Mouse (Mus musculus): Measurements from ENCODE around the gene Mrps34. TPM values are rescaled to one million over a fixed set of nuclear protein-coding genes. Genes with fewer than 3 reads are reported as not detected.

Mrps34 gene
- 94.6 and 120 TPM in 2 replicates for polyA plus RNA-seq (2012; rRNA removed)

DNA sequence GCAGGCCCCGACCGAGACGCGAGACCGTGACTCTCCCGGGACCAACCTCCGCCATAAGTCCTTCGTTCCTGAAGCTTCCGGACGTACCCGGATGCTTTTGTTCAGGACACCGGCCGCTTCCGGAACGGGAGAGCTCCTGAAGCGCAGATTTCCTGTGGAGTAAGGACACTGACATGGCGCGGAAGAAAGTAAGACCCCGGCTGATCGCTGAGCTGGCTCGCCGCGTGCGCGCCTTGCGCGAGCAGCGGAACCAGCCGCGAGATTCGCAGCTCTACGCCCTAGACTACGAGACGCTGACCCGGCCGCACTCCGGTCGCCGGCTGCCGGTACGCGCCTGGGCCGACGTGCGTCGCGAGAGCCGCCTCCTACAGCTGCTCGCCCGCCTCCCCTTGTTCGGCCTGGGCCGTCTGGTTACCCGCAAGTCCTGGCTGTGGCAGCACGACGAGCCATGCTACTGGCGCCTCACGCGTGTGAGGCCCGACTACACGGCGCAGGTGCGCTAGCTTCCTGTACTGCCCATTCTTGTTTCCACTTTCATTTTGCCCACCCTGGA lies at the start of gene Mrps34, which contains the start of gene Eme2:
Gene Mrps34 (plus strand): TSS at position 122 of the 553 bp plus-strand sequence.
Gene Eme2 (minus strand): TSS at position 93 of the 553 bp plus-strand sequence.
- peak; percentile 96 for DNase-seq (ENCODE audit: low read depth)
- TF ChIP-seq CTCF (IDR thresholded peaks at IDR 0.05; ENCODE audit: borderline replicate concordance, extremely low read depth, insufficient read depth, insufficient read length) (no peak), POLR2A (IDR thresholded peaks at IDR 0.05; ENCODE audit: borderline replicate concordance, extremely low read depth, insufficient read depth, insufficient read length, poor library complexity, severe bottlenecking) (peak; percentile 26; the same call in 1 of the 2 replicates)

GRCm38 (mm10) chr17:24847386-24847785 lies 47.5 kb upstream of the Mrps34 start:
- TF ChIP-seq CTCF (IDR thresholded peaks at IDR 0.05; ENCODE audit: borderline replicate concordance, extremely low read depth, insufficient read depth, insufficient read length) (no peak), POLR2A (IDR thresholded peaks at IDR 0.05; ENCODE audit: borderline replicate concordance, extremely low read depth, insufficient read depth, insufficient read length, poor library complexity, severe bottlenecking) (no peak)
- DNase-seq (ENCODE audit: low read depth): no peak

DNA sequence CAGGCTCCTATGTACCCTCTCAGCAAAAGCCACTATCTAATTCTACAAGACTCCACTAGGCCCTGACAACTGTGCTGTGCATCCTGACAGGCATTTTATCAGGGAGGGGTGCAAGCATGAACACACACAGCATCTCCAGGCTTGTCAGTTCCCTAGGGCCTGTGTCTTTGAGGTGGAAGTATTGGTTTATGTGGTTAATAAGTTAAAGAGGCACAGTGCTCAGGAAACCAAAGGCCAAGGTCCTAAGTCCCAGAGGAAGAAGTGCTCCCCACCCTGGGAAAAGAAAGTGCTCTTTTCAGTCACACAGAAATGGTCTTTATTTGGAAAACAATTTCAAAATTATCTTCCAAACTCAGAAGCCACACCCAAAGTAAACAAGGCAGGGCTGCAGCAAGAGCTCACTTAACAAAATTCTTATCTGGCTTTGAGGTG lies 46.3 kb upstream of the Mrps34 start:
- no peak for TF ChIP-seq CTCF (IDR thresholded peaks at IDR 0.05; ENCODE audit: borderline replicate concordance, extremely low read depth, insufficient read depth, insufficient read length)
- no peak for TF ChIP-seq POLR2A (IDR thresholded peaks at IDR 0.05; ENCODE audit: borderline replicate concordance, extremely low read depth, insufficient read depth, insufficient read length, poor library complexity, severe bottlenecking)
- no peak for DNase-seq (ENCODE audit: low read depth)

GRCm38 (mm10) chr17:24849733-24850064 lies 45.2 kb upstream of the Mrps34 start:
- DNase-seq (ENCODE audit: low read depth): no peak
- TF ChIP-seq POLR2A (IDR thresholded peaks at IDR 0.05; ENCODE audit: borderline replicate concordance, extremely low read depth, insufficient read depth, insufficient read length, poor library complexity, severe bottlenecking) (no peak), CTCF (IDR thresholded peaks at IDR 0.05; ENCODE audit: borderline replicate concordance, extremely low read depth, insufficient read depth, insufficient read length) (peak; percentile 41; the same call in 1 of the 2 replicates)

DNA sequence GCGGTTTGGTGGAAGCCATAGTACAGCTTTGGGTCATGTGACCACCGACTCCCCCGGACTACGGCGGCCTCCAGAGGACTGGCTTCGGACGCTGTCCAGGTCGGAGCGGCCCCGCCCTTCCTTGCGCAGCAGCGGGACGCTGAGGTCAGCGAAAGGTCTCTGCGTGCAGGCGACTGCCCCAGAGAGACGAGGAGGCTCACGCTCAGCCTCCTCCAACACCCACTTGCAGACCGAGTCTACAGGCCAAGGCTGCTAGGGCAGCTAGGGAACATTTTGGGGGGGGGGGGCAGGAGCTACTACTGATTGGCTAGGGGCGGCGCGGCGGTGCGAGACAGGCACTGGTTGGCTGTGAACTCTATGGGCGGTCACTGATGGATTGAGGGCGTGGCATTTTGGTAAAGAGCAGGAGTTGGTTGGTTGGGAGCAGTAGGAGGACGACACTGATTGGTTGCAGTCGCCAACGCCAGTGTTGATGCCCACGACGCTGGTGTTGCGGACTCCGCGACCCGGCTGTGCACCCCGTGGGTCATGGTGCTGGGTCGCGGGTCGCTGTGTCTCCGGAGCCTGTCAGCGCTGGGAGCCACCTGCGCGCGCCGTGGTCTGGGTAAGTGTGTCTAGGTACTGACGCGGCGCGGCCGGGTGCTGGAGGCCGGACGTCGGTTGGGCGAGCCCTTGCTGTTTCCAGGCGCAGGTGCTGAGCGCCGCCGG lies 44.7 kb upstream of the Mrps34 start, which contains the start of gene Fahd1:
Gene Fahd1 (minus strand): TSS at position 300 of the 708 bp plus-strand sequence.
- peak; percentile 99 for DNase-seq (ENCODE audit: low read depth)
- peak; percentile 42; the same call in 1 of the 2 replicates for TF ChIP-seq POLR2A (IDR thresholded peaks at IDR 0.05; ENCODE audit: borderline replicate concordance, extremely low read depth, insufficient read depth, insufficient read length, poor library complexity, severe bottlenecking)
- no peak for TF ChIP-seq CTCF (IDR thresholded peaks at IDR 0.05; ENCODE audit: borderline replicate concordance, extremely low read depth, insufficient read depth, insufficient read length)

- DNase-seq (ENCODE audit: low read depth): no peak
Observed at GRCm38 (mm10) chr17:24850773-24851127, 44.2 kb upstream of the Mrps34 start.

DNA sequence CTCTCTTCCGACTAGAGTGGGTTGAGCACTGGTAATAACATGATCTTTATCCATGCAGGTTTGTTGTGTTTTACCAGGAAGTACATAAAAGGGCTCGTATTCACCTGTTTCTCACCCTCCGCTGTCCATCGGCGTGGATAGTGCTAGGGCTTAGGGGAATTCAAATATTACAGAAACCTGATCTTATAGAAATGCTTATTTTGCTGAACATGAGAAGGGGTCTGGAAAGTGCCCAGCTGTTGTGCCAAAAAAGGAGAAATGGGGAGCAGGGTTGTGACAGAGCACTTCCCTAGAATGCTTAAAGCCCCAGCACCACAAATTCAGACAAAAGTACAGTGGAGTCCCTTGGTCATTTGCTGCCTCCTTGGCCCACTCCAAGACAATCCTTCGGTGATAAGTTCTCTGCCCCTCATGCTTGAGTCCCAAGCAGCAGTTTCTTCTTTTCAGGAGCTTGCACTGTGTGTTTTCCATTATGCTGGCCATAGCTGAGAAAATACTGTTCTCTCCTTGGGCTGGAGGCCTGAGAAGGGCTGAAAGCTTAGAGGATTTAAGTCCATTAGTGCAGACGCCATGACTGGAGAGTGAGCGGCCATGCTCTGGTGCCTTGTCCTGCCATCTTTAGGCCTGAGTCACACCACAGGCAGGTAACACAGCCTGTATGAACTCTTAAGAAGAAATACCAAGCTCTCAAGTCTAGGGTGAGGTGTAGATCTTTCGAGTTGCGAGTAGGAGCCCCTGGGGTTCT lies 43.4 kb upstream of the Mrps34 start:
- TF ChIP-seq CTCF (IDR thresholded peaks at IDR 0.05; ENCODE audit: borderline replicate concordance, extremely low read depth, insufficient read depth, insufficient read length): no peak
- TF ChIP-seq POLR2A (IDR thresholded peaks at IDR 0.05; ENCODE audit: borderline replicate concordance, extremely low read depth, insufficient read depth, insufficient read length, poor library complexity, severe bottlenecking): no peak
- no peak for DNase-seq (ENCODE audit: low read depth)

More at GRCm38 (mm10) chr17:24850773-24851127, 44.2 kb upstream of the Mrps34 start:
- TF ChIP-seq POLR2A (IDR thresholded peaks at IDR 0.05; ENCODE audit: borderline replicate concordance, extremely low read depth, insufficient read depth, insufficient read length, poor library complexity, severe bottlenecking): no peak
- TF ChIP-seq CTCF (IDR thresholded peaks at IDR 0.05; ENCODE audit: borderline replicate concordance, extremely low read depth, insufficient read depth, insufficient read length): no peak

GRCm38 (mm10) chr17:24855838-24856464 lies 39.0 kb upstream of the Mrps34 start:
- no peak for DNase-seq (ENCODE audit: low read depth)
- TF ChIP-seq POLR2A (IDR thresholded peaks at IDR 0.05; ENCODE audit: borderline replicate concordance, extremely low read depth, insufficient read depth, insufficient read length, poor library complexity, severe bottlenecking): no peak
- TF ChIP-seq CTCF (IDR thresholded peaks at IDR 0.05; ENCODE audit: borderline replicate concordance, extremely low read depth, insufficient read depth, insufficient read length): no peak

DNA sequence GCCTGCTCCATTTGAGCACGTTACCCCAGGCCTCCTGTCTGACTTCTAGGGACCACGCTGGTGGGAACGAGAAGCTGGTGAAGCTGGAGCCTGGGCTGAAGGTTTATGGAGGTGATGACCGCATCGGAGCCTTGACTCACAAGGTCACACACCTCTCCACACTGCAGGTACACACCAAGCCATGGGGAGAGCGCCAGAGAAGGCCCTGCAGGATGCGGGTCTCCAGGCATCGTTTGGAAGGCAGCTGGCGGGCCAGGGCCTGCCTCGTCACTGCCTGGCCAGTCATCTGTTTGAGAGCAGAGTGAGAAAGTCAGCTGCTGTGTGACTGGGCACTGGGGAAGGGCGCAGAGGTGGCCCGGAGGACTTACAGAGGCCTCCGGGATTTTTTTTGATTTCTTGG lies 38.3 kb upstream of the Mrps34 start:
- no peak for DNase-seq (ENCODE audit: low read depth)
- no peak for TF ChIP-seq CTCF (IDR thresholded peaks at IDR 0.05; ENCODE audit: borderline replicate concordance, extremely low read depth, insufficient read depth, insufficient read length)
- TF ChIP-seq POLR2A (IDR thresholded peaks at IDR 0.05; ENCODE audit: borderline replicate concordance, extremely low read depth, insufficient read depth, insufficient read length, poor library complexity, severe bottlenecking): no peak

DNA sequence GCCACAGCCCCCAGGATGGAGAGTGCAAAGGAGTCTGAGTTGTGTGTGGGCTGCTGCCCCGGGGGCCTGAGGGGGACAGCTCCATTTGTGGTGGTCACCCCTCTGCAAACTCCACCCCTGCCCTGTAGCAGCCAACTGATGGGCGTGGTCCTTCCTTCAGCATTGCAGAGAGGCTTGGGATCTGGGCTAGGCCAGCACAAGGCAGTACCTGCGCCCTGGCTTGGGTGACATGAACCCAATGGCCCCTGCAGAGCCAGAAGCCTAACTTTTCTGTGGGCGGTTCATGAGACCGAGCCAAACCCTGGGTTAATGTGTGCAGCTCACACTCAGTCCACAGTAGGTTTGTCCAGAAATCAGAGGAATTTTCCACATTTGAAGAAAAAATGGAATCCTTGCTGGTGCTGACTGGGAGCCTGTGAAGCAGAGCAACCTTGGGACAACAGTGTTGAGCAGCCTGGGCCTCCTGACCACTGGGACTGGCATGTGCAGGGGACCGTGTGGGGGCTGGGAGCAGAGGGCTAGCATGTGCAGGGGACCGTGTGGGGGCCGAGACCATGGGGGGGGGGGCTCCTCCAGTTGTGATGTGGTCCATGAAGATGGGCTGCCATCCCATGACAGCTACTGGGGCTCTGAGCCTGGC lies 37.0 kb upstream of the Mrps34 start:
- TF ChIP-seq POLR2A (IDR thresholded peaks at IDR 0.05; ENCODE audit: borderline replicate concordance, extremely low read depth, insufficient read depth, insufficient read length, poor library complexity, severe bottlenecking): no peak
- no peak for TF ChIP-seq CTCF (IDR thresholded peaks at IDR 0.05; ENCODE audit: borderline replicate concordance, extremely low read depth, insufficient read depth, insufficient read length)
- no peak for DNase-seq (ENCODE audit: low read depth)

Data from brain, embryonic 14.5 days (tissue).